Mouse (Mus musculus) cerebellum, adult 2 months (tissue): Measurements from ENCODE around the gene Npdc1.

Experiments used
- CTCF ChIP-seq: fragments of 200-500 bp; IDR thresholded peaks from 2 replicates; pipeline ENCODE4 v1.5.1; 2011; ENCODE audit warnings: low read depth, mild to moderate bottlenecking, control low read depth, low read length, moderate library complexity, borderline replicate concordance; ENCODE audit not compliant: insufficient read depth
- POLR2A ChIP-seq: fragments of 200-500 bp; IDR thresholded peaks from 2 replicates; pipeline ENCODE4 v1.6.1; 2011; ENCODE audit warnings: low read length, control low read depth, borderline replicate concordance; ENCODE audit not compliant: insufficient read depth

DNA sequence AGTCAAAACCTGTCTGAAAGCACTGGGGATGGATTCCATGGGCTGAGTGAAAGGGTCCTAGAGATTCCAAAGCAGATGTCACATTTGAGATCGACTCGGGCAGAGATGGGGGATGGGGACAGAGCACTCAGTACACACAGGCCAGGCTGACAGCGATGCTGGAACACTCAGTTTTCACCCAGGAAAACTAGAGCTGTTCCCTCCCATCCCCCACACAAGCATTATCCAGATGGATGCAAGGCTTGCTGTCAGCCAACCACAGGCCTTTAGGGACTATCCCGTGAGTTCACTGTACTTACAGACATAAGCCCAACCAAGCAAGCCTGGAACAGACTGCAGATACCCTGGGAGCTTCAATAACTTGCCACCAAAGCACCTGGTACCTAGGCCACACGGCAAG lies 7.9 kb upstream of the Npdc1 start:
- TF ChIP-seq POLR2A (no peak), CTCF (no peak)
